Mouse (Mus musculus) limb, embryonic 11.5 days (tissue): ENCODE data around the gene Rnf44. TPM values are rescaled to one million over a fixed set of nuclear protein-coding genes. Genes with fewer than 3 reads are reported as not detected.

Experiments used
- ATAC-seq: fragments of 200-750 bp; cut with Nextera tagmentation; 2 replicates; pipeline ENCODE4 v1.8.0; 2017; ENCODE audit warnings: low read depth; ENCODE audit not compliant: insufficient number of reproducible peaks, low FRiP score, low TSS enrichment
- DNase-seq: peaks from one replicate; pipeline ENCODE4 v3.0.0-alpha.2; 2015; ENCODE audit warnings: low spot score
- H3K27ac ChIP-seq: fragments of 300-500 bp; sonication (generic); replicated peaks from 2 replicates; pipeline ENCODE4 v1.5.1; 2014; ENCODE audit warnings: low read depth, mild to moderate bottlenecking, low read length
- H3K27me3 ChIP-seq: fragments of 300-500 bp; sonication (generic); 2 replicates; pipeline ENCODE4 v1.6.1; 2014; ENCODE audit warnings: mild to moderate bottlenecking, low read length, mixed read lengths; ENCODE audit not compliant: control insufficient read depth, insufficient read depth
- H3K36me3 ChIP-seq: fragments of 300-500 bp; sonication (generic); 2 replicates; pipeline ENCODE4 v1.6.1; 2014; ENCODE audit warnings: mild to moderate bottlenecking, low read length, moderate library complexity, mixed read lengths; ENCODE audit not compliant: control insufficient read depth, insufficient read depth
- H3K4me1 ChIP-seq: fragments of 300-500 bp; sonication (generic); 2 replicates; pipeline ENCODE4 v1.6.1; 2014; ENCODE audit warnings: low read length, mixed read lengths; ENCODE audit not compliant: control insufficient read depth, insufficient read depth
- H3K4me2 ChIP-seq: fragments of 300-500 bp; sonication (generic); 2 replicates; pipeline ENCODE4 v1.6.1; 2014; ENCODE audit warnings: low read depth, mild to moderate bottlenecking, moderate library complexity; ENCODE audit not compliant: severe bottlenecking
- H3K4me3 ChIP-seq: fragments of 300-500 bp; sonication (generic); 2 replicates; pipeline ENCODE4 v1.5.1; 2014; ENCODE audit warnings: low read depth, low read length
- H3K9ac ChIP-seq: fragments of 300-500 bp; sonication (generic); 2 replicates; pipeline ENCODE4 v1.6.1; 2014; ENCODE audit warnings: mild to moderate bottlenecking, low read length
- H3K9me3 ChIP-seq: fragments of 300-500 bp; sonication (generic); 2 replicates; pipeline ENCODE4 v1.6.1; 2016; ENCODE audit warnings: low read length; ENCODE audit not compliant: control insufficient read depth
- WGBS: fragments of 180-500 bp; shearing (Covaris S2); extraction: QIAGEN DNeasy Blood & Tissue Kit; methylation state at CpG from one replicate; pipeline ENCODE4 v1.1.7; 2014; 5-methylcytosine and 5-hydroxymethylcytosine counted together
- polyA plus RNA-seq: library from polyadenylated mRNA; unstranded; fragments of >200 nt; fragmentation: Nextera tagmentation; extraction: Ambion mirVana; gene quantifications from 2 replicates; pipeline ENCODE4 v1.2.1, GENCODE M21; 2014

Gene Rnf44
- polyA plus RNA-seq, 1 experiment from 2014 or later: 94.8 TPM

GRCm38 (mm10) chr13:54691737-54692136 is 2.0 kb downstream of the Rnf44 start:
- Histone ChIP-seq H3K4me2 (0 out of 2 replicates have a peak overlapping the region, but pooled peaks have one; percentile 17), H3K27ac (no peak overlapping the region), H3K9ac (no peak overlapping the region), H3K4me1 (peaks cover 13% of the 10 kb centered on the region), H3K36me3 (no peaks in the 10 kb centered on the region), H3K4me3 (no peak overlapping the region), H3K27me3 (no peaks in the 10 kb centered on the region), H3K9me3 (no peaks in the 10 kb centered on the region)
- DNase-seq: no peak
- ATAC-seq: no peak

- Histone ChIP-seq H3K4me2 (no peak overlapping the region), H3K9me3 (no peaks in the 10 kb centered on the region), H3K4me1 (peaks cover 21% of the 10 kb centered on the region), H3K36me3 (no peaks in the 10 kb centered on the region), H3K27ac (no peak overlapping the region), H3K9ac (no peak overlapping the region), H3K4me3 (no peak overlapping the region), H3K27me3 (no peaks in the 10 kb centered on the region)
- DNase-seq (no peak), ATAC-seq (no peak)
- WGBS: 94% methylated on average over 8 of the region's 8 CpGs
Observed at GRCm38 (mm10) chr13:54690151-54690740, 3.5 kb downstream of the Rnf44 start.

DNA sequence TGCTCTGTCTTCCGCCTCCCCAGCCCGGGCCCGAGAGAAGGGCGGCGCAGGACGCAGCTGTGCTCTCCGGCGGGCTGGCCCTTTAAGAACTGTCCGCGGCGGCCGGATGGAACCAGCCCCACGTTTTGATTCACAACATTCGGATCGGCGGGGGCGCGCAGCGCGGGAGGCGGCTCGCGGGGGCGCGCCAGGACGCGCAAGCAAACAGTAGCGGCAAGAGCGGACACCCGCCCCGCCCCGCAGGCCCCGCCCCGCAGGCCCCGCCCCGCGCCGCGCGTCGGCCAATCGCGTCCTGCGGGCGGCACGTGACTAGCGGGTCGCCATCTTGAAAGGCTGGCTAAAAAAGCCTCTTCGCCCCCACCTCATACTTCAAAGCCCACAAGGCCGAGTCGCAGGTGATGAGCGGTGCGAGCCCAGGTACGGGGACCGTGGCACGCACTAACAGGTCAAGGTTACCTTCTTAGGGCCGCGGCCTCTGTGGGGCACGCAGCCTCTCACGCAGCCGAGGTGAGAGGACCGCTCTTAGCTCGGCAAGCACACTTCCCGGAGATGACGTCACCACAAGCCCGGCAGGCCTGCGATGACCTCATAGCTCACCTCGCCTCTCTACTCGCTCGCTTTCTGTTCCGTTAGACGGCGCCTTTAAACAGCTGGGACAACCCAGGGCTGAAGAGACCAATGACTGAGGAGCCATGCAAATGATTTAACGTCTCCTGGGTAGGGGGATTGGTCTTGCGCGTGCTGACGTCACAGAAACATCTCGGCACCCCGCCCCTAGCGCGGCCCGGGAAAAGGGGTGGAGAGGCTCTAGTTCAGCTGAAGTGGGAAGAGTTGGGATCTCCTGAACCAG is 5.9 kb downstream of the Rnf44 start:
- Histone ChIP-seq H3K4me3 (peak overlapping the region; percentile 94), H3K9me3 (no peaks in the 10 kb centered on the region), H3K27ac (peak overlapping the region; percentile 92), H3K9ac (peak overlapping the region; percentile 98), H3K4me2 (peak overlapping the region; percentile 58), H3K4me1 (peaks cover 25% of the 10 kb centered on the region), H3K36me3 (peaks cover 18% of the 10 kb centered on the region), H3K27me3 (no peaks in the 10 kb centered on the region)
- under 1% methylated on average over 81 of the region's 82 CpGs for WGBS
- DNase-seq (peak; percentile 99), ATAC-seq (peak; percentile 91)

GRCm38 (mm10) chr13:54687096-54687495 is 6.6 kb downstream of the Rnf44 start:
- Histone ChIP-seq H3K9me3 (no peaks in the 10 kb centered on the region), H3K4me1 (peaks cover 19% of the 10 kb centered on the region), H3K9ac (peak overlapping the region; percentile 98), H3K4me2 (peak overlapping the region; percentile 58), H3K27ac (peak overlapping the region; percentile 92), H3K27me3 (no peaks in the 10 kb centered on the region), H3K4me3 (peak overlapping the region; percentile 94), H3K36me3 (peaks cover 25% of the 10 kb centered on the region)
- ATAC-seq: peak; percentile 63
- peak; percentile 87 for DNase-seq
- under 1% methylated on average over 34 of the region's 35 CpGs for WGBS

DNA sequence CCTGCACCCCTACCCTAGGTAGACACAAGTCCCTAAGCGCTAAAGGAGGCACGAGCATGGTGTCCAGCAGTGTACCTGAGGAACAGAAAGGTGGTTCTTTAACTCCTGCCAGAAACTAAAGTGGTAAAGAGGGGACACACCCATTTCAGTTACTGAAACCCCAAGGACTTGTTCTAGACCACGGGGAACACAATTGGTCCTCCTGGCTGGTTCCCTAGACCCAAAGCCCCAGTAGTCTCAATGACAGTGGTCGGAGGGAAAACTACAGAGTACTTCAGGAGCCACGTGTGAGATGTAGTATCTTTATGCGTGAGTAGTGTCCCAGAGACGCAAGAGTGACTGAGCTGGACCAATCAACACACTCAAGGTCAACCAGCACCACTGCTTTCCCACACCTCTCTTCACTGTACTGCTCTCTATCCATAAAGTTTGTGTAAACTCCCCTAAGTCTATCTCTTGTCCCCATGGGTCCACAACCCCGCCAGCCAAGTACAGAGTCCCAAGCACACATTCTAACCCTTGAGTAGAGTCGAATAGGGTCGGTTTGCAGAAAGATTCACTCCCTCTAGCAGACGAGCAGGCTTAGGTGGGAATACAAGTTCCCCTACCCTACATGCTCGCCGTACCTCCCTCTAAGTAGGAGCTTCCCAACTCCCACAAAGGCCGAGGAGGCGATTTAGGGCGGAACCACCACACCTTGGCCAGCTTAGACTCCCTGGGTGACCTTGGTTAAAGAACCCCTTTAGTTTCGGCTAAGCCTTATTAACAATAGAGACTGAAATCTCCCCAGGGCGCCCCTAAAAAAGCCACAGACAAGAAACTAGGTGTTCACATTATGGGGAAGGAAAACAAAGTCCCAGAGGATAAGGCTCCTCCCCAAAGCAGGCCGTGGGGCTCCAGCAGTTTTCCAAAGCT is 7.3 kb downstream of the Rnf44 start:
- no peaks in the 10 kb centered on the region for H3K9me3 ChIP-seq
- no peaks in the 10 kb centered on the region for H3K27me3 ChIP-seq
- peak overlapping the region; percentile 58 for H3K4me2 ChIP-seq
- H3K4me3 ChIP-seq: peak overlapping the region; percentile 94
- H3K36me3 ChIP-seq: peaks cover 32% of the 10 kb centered on the region
- WGBS: 5% methylated on average over 19 of the region's 19 CpGs
- no peak for ATAC-seq
- H3K9ac ChIP-seq: peak overlapping the region; percentile 98
- peak; percentile 59 for DNase-seq
- peak overlapping the region; percentile 92 for H3K27ac ChIP-seq
- peaks cover 15% of the 10 kb centered on the region for H3K4me1 ChIP-seq

DNA sequence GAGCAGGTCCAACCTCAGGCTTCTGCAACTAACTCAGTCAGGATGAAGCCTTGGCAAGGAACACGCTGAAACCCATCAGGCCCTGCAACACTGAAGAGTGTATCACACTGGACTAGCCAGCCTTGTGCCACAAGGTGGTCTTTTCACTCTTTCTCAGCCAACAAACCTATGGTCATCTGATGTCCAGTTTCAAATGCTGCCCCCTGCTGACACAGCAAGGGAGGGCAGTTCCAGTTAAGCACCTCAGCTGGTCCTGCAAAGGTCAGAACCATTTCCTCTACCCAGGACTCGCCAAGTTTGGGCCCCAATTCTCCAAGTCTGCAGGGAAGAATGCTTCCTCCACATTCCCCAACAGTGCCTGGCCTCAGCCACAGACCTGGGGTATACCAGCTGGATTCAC is 8.5 kb downstream of the Rnf44 start:
- peak overlapping the region; percentile 8; the same call in 1 of the 2 replicates for H3K4me3 ChIP-seq
- no peaks in the 10 kb centered on the region for H3K27me3 ChIP-seq
- 48% methylated on average over 2 of the region's 2 CpGs for WGBS
- peak overlapping the region; percentile 35 for H3K9ac ChIP-seq
- no peaks in the 10 kb centered on the region for H3K9me3 ChIP-seq
- H3K27ac ChIP-seq: no peak overlapping the region
- H3K4me1 ChIP-seq: peaks cover 15% of the 10 kb centered on the region
- H3K36me3 ChIP-seq: peaks cover 43% of the 10 kb centered on the region
- no peak for ATAC-seq
- DNase-seq: peak; percentile 68
- H3K4me2 ChIP-seq: peak overlapping the region; percentile 58

DNA sequence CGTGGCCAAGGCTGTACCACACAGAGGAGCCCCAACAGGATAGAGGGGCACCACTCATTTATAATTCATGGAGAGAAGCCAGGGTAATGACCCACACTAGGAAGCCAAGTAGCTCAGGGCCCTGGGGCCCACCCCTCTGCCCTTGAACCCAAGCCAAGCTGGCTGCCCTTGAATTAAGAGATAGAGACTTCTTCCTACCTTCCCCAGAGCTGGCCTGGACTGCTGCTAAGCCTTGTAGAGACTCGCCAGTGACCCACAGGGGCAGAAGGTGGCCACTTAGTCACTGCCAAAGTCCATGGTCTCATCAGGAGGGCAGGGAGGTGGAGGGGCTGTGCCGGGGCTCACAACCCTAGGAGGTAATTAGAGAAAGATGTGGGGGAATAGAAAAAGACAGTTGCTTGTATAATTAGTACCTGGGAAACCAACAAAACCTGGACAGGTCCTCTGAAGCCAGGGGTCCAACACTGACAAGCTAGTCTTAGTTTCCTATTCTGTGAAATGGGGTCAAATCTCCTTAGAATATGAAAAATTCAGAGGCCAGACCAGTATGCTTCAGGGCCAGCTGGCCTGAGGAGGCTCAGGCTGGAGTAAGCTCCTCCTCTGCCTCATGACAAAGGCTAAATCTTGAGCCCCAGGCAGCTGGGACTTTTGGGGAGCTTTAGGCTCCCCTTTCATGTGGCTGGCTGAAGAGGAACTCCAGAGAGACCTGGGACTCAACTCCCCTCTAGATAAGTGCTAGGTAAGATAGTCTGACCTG is 9.4 kb downstream of the Rnf44 start:
- peak overlapping the region; percentile 35; the same call in 1 of the 2 replicates for H3K9ac ChIP-seq
- H3K27ac ChIP-seq: no peak overlapping the region
- peaks cover 15% of the 10 kb centered on the region for H3K4me1 ChIP-seq
- peaks cover 48% of the 10 kb centered on the region for H3K36me3 ChIP-seq
- ATAC-seq: no peak
- H3K4me2 ChIP-seq: no peak overlapping the region
- WGBS: 46% methylated on average over 3 of the region's 3 CpGs
- no peak for DNase-seq
- no peaks in the 10 kb centered on the region for H3K9me3 ChIP-seq
- no peak overlapping the region; the same call in 1 of the 2 replicates for H3K4me3 ChIP-seq
- no peaks in the 10 kb centered on the region for H3K27me3 ChIP-seq
